Mouse (Mus musculus) limb, embryonic 13.5 days (tissue): ENCODE measurements around the gene Tmem95. TPM values are rescaled to one million over a fixed set of nuclear protein-coding genes. Genes with fewer than 3 reads are reported as not detected.
A peak's percentile ranks its signal among the peaks of the same experiment; 100 is the strongest.

ENCODE experiments used
- ATAC-seq: fragments of 200-750 bp; cut with Nextera tagmentation; 2 replicates; pipeline ENCODE4 v1.8.0; 2017; ENCODE audit warnings: low read depth, moderate number of reproducible peaks, moderate TSS enrichment; ENCODE audit not compliant: low FRiP score
- H3K27ac ChIP-seq: fragments of 300-500 bp; sonication (generic); 2 replicates; pipeline ENCODE4 v1.5.1; 2015; ENCODE audit warnings: inconsistent platforms, mild to moderate bottlenecking, moderate library complexity
- H3K27me3 ChIP-seq: fragments of 300-500 bp; sonication (generic); 2 replicates; pipeline ENCODE4 v1.6.1; 2015; ENCODE audit warnings: mild to moderate bottlenecking, inconsistent platforms
- H3K36me3 ChIP-seq: fragments of 300-500 bp; sonication (generic); 2 replicates; pipeline ENCODE4 v1.6.1; 2015; ENCODE audit warnings: inconsistent platforms, mild to moderate bottlenecking, moderate library complexity
- H3K4me1 ChIP-seq: fragments of 300-500 bp; sonication (generic); 2 replicates; pipeline ENCODE4 v1.6.1; 2015; ENCODE audit warnings: inconsistent platforms
- H3K4me2 ChIP-seq: fragments of 300-500 bp; sonication (generic); replicated peaks from 2 replicates; pipeline ENCODE4 v1.6.1; 2015; ENCODE audit warnings: inconsistent platforms, mild to moderate bottlenecking, moderate library complexity
- H3K4me3 ChIP-seq: fragments of 300-500 bp; sonication (generic); 2 replicates; pipeline ENCODE4 v1.5.1; 2015; ENCODE audit warnings: moderate library complexity, mild to moderate bottlenecking, inconsistent platforms
- H3K9ac ChIP-seq: fragments of 300-500 bp; sonication (generic); 2 replicates; pipeline ENCODE4 v1.6.1; 2015; ENCODE audit warnings: mild to moderate bottlenecking, inconsistent platforms
- H3K9me3 ChIP-seq: fragments of 300-500 bp; sonication (generic); 2 replicates; pipeline ENCODE4 v1.6.1; 2016; ENCODE audit warnings: inconsistent platforms
- WGBS: fragments of 180-500 bp; shearing (Covaris S2); methylation state at CpG from one replicate; pipeline ENCODE4 v1.1.7; 2015; 5-methylcytosine and 5-hydroxymethylcytosine counted together
- polyA plus RNA-seq: library from polyadenylated mRNA; unstranded; fragments of >200 nt; fragmentation: Nextera tagmentation; extraction: Ambion mirVana; gene quantifications from 2 replicates; pipeline ENCODE4 v1.2.1, GENCODE M21; 2015

Gene Tmem95
- polyA plus RNA-seq, result 0.51 TPM in 1 of 2 replicates, not detected in the other

- 89% methylated on average over 11 of the region's 11 CpGs for WGBS
- no peaks in the 10 kb centered on the region for H3K36me3 ChIP-seq
- ATAC-seq, result no peak
- H3K4me2 ChIP-seq, result peak within 1 kb of the TSS; percentile 88
- peak within 1 kb of the TSS; percentile 77; the same call in 1 of the 2 replicates for H3K9ac ChIP-seq
- peak within 1 kb of the TSS; percentile 21 for H3K4me3 ChIP-seq
- no peak within 1 kb of the TSS for H3K27ac ChIP-seq
- no peaks in the 10 kb centered on the region for H3K9me3 ChIP-seq
- H3K27me3 ChIP-seq, result no peaks in the 10 kb centered on the region
- peaks cover 46% of the 10 kb centered on the region for H3K4me1 ChIP-seq
Observed at GRCm38 (mm10) chr11:69877878-69878277, at the start of gene Tmem95. Gene Tmem95, minus strand, starts transcription at chr11:69878018.

- H3K36me3 ChIP-seq, result no peaks in the 10 kb centered on the region
- no peak overlapping the region for H3K9ac ChIP-seq
- H3K4me2 ChIP-seq, result no peak overlapping the region
- H3K27ac ChIP-seq, result no peak overlapping the region
- H3K27me3 ChIP-seq, result no peaks in the 10 kb centered on the region
- ATAC-seq, result no peak
- WGBS, result 97% methylated on average over 2 of the region's 2 CpGs
- H3K4me1 ChIP-seq, result peaks cover 5% of the 10 kb centered on the region
- H3K9me3 ChIP-seq, result no peaks in the 10 kb centered on the region
- no peak overlapping the region for H3K4me3 ChIP-seq
Observed at GRCm38 (mm10) chr11:69927501-69927900, 49.7 kb upstream of the Tmem95 start.

- Histone ChIP-seq H3K4me1 (peaks cover 26% of the 10 kb centered on the region), H3K4me2 (peak overlapping the region; percentile 88), H3K9me3 (no peaks in the 10 kb centered on the region), H3K36me3 (peaks cover 18% of the 10 kb centered on the region), H3K4me3 (peak overlapping the region; percentile 90), H3K27ac (peak overlapping the region; percentile 97; the same call in 1 of the 2 replicates), H3K9ac (0 out of 2 replicates have a peak overlapping the region, but pooled peaks have one; percentile 19), H3K27me3 (no peaks in the 10 kb centered on the region)
- no peak for ATAC-seq
- 59% methylated on average over 3 of the region's 3 CpGs for WGBS
Observed at GRCm38 (mm10) chr11:69922796-69923195, 45.0 kb upstream of the Tmem95 start.

GRCm38 (mm10) chr11:69922012-69922756, 44.4 kb upstream of the Tmem95 start:
- peak overlapping the region; percentile 97 for H3K27ac ChIP-seq
- H3K4me1 ChIP-seq, result peaks cover 26% of the 10 kb centered on the region
- H3K4me2 ChIP-seq, result peak overlapping the region; percentile 88
- no peak for ATAC-seq
- peaks cover 24% of the 10 kb centered on the region for H3K36me3 ChIP-seq
- H3K27me3 ChIP-seq, result no peaks in the 10 kb centered on the region
- peak overlapping the region; percentile 90 for H3K4me3 ChIP-seq
- peak overlapping the region; percentile 71 for H3K9ac ChIP-seq
- 3% methylated on average over 12 of the region's 12 CpGs for WGBS
- no peaks in the 10 kb centered on the region for H3K9me3 ChIP-seq

GRCm38 (mm10) chr11:69921114-69922011, 43.5 kb upstream of the Tmem95 start, which contains the start of gene Eif5a:
Gene Eif5a, minus strand, starts transcription at chr11:69921958.
- Histone ChIP-seq H3K4me3 (peak within 1 kb of the TSS; percentile 90), H3K27ac (peak within 1 kb of the TSS; percentile 97), H3K4me1 (peaks cover 27% of the 10 kb centered on the region), H3K9ac (peak within 1 kb of the TSS; percentile 96), H3K9me3 (no peaks in the 10 kb centered on the region), H3K4me2 (peak within 1 kb of the TSS; percentile 88), H3K27me3 (no peaks in the 10 kb centered on the region), H3K36me3 (peaks cover 32% of the 10 kb centered on the region)
- under 1% methylated on average over 78 of the region's 78 CpGs for WGBS
- peak; percentile 96 for ATAC-seq

GRCm38 (mm10) chr11:69920266-69921031, 42.6 kb upstream of the Tmem95 start:
- under 1% methylated on average over 58 of the region's 65 CpGs for WGBS
- peak; percentile 3 for ATAC-seq
- no peaks in the 10 kb centered on the region for H3K27me3 ChIP-seq
- peak overlapping the region; percentile 96 for H3K9ac ChIP-seq
- H3K4me1 ChIP-seq, result peaks cover 36% of the 10 kb centered on the region
- H3K27ac ChIP-seq, result peak overlapping the region; percentile 90
- H3K36me3 ChIP-seq, result peaks cover 41% of the 10 kb centered on the region
- no peaks in the 10 kb centered on the region for H3K9me3 ChIP-seq
- peak overlapping the region; percentile 88 for H3K4me2 ChIP-seq
- H3K4me3 ChIP-seq, result peak overlapping the region; percentile 90

- WGBS, result under 1% methylated on average over 17 of the region's 17 CpGs
- Histone ChIP-seq H3K27me3 (no peaks in the 10 kb centered on the region), H3K9ac (peak overlapping the region; percentile 96), H3K36me3 (peaks cover 48% of the 10 kb centered on the region), H3K4me2 (peak overlapping the region; percentile 88), H3K27ac (peak overlapping the region; percentile 90), H3K9me3 (no peaks in the 10 kb centered on the region), H3K4me3 (peak overlapping the region; percentile 90), H3K4me1 (peaks cover 43% of the 10 kb centered on the region)
- no peak for ATAC-seq
Observed at GRCm38 (mm10) chr11:69919661-69920265, 41.9 kb upstream of the Tmem95 start.

- Histone ChIP-seq H3K36me3 (peaks cover 49% of the 10 kb centered on the region), H3K4me2 (peak overlapping the region; percentile 88), H3K4me1 (peaks cover 46% of the 10 kb centered on the region), H3K9me3 (no peaks in the 10 kb centered on the region), H3K27ac (peak overlapping the region; percentile 90), H3K4me3 (peak overlapping the region; percentile 90), H3K27me3 (no peaks in the 10 kb centered on the region), H3K9ac (peak overlapping the region; percentile 96; the same call in 1 of the 2 replicates)
- ATAC-seq, result no peak
- WGBS, result 81% methylated on average over 9 of the region's 9 CpGs
Observed at GRCm38 (mm10) chr11:69919053-69919452, 41.2 kb upstream of the Tmem95 start.

GRCm38 (mm10) chr11:69918118-69918517, 40.3 kb upstream of the Tmem95 start:
- Histone ChIP-seq H3K36me3 (peaks cover 52% of the 10 kb centered on the region), H3K4me3 (no peak overlapping the region)
- WGBS, result 78% methylated on average over 5 of the region's 5 CpGs

GRCm38 (mm10) chr11:69917379-69917948, 39.6 kb upstream of the Tmem95 start:
- ATAC-seq, result no peak
- Histone ChIP-seq H3K27ac (no peak overlapping the region), H3K27me3 (no peaks in the 10 kb centered on the region), H3K9ac (no peak overlapping the region), H3K9me3 (no peaks in the 10 kb centered on the region), H3K4me2 (no peak overlapping the region), H3K4me3 (no peak overlapping the region), H3K4me1 (peaks cover 48% of the 10 kb centered on the region), H3K36me3 (peaks cover 59% of the 10 kb centered on the region)
- 84% methylated on average over 8 of the region's 8 CpGs for WGBS

More at GRCm38 (mm10) chr11:69918118-69918517, 40.3 kb upstream of the Tmem95 start:
- H3K4me1 ChIP-seq, result peaks cover 51% of the 10 kb centered on the region
- no peaks in the 10 kb centered on the region for H3K27me3 ChIP-seq
- no peak overlapping the region for H3K9ac ChIP-seq
- H3K9me3 ChIP-seq, result no peaks in the 10 kb centered on the region
- no peak overlapping the region for H3K4me2 ChIP-seq
- no peak for ATAC-seq
- H3K27ac ChIP-seq, result no peak overlapping the region
